Mouse (Mus musculus): ENCODE data around the gene Tubb4b.
"Not testable (repeated sequence)": the region's sequence is repeated elsewhere in the genome, so short reads cannot be mapped to it uniquely, and the experiment has no call there.

The Tubb4b gene

GRCm38 (mm10) chr2:25224492-25224765 is at the start of gene Tubb4b:
TSS of gene Tubb4b (minus strand) at chr2:25224702.
- DNase-seq (ENCODE audit: low spot score) = no peak

- no peak for DNase-seq (ENCODE audit: low spot score)
Observed at GRCm38 (mm10) chr2:25273010-25273409, 48.5 kb upstream of the Tubb4b start.

- no peak for DNase-seq (ENCODE audit: low spot score)
Observed at GRCm38 (mm10) chr2:25272515-25272914, 48.0 kb upstream of the Tubb4b start.

- DNase-seq (ENCODE audit: low spot score) = peak; percentile 94
Observed at GRCm38 (mm10) chr2:25271827-25272511, 47.5 kb upstream of the Tubb4b start, which contains the start of the genes Ssna1 and Anapc2. TSS of gene Ssna1 (minus strand) at chr2:25272438. TSS of gene Anapc2 (plus strand) at chr2:25272478.

- DNase-seq (ENCODE audit: low spot score) = no peak
Observed at GRCm38 (mm10) chr2:25267746-25268309, 43.3 kb upstream of the Tubb4b start.

GRCm38 (mm10) chr2:25267241-25267640 is 42.7 kb upstream of the Tubb4b start:
- DNase-seq (ENCODE audit: low spot score) = no peak

- no peak for DNase-seq (ENCODE audit: low spot score)
Observed at GRCm38 (mm10) chr2:25266720-25267119, 42.2 kb upstream of the Tubb4b start.

- DNase-seq (ENCODE audit: low spot score) = no peak
Observed at GRCm38 (mm10) chr2:25265897-25266656, 41.6 kb upstream of the Tubb4b start.

GRCm38 (mm10) chr2:25264851-25265250 is 40.3 kb upstream of the Tubb4b start:
- DNase-seq (ENCODE audit: low spot score) = no peak

- DNase-seq (ENCODE audit: low spot score) = no peak
Observed at GRCm38 (mm10) chr2:25264286-25264660, 39.8 kb upstream of the Tubb4b start.

GRCm38 (mm10) chr2:25263623-25264285 is 39.3 kb upstream of the Tubb4b start:
- no peak for DNase-seq (ENCODE audit: low spot score)

GRCm38 (mm10) chr2:25262795-25263622 is 38.5 kb upstream of the Tubb4b start:
- no peak for DNase-seq (ENCODE audit: low spot score)

- peak; percentile 82 for DNase-seq (ENCODE audit: low spot score)
Observed at GRCm38 (mm10) chr2:25262291-25262767, 37.8 kb upstream of the Tubb4b start, which contains the start of gene Tprn. TSS of gene Tprn (plus strand) at chr2:25262618.

- DNase-seq (ENCODE audit: low spot score) = no peak
Observed at GRCm38 (mm10) chr2:25261870-25262269, 37.4 kb upstream of the Tubb4b start.

- DNase-seq (ENCODE audit: low spot score) = no peak
Observed at GRCm38 (mm10) chr2:25258887-25259286, 34.4 kb upstream of the Tubb4b start.

GRCm38 (mm10) chr2:25257250-25257649 is 32.7 kb upstream of the Tubb4b start:
- DNase-seq (ENCODE audit: low spot score) = not testable (repeated sequence)

GRCm38 (mm10) chr2:25256443-25257109 is 32.1 kb upstream of the Tubb4b start:
- not testable (repeated sequence) for DNase-seq (ENCODE audit: low spot score)

GRCm38 (mm10) chr2:25255284-25255779 is 30.8 kb upstream of the Tubb4b start, which contains the start of gene Tmem203:
TSS of gene Tmem203 (plus strand) at chr2:25255439.
- DNase-seq (ENCODE audit: low spot score) = peak; percentile 70

- no peak for DNase-seq (ENCODE audit: low spot score)
Observed at GRCm38 (mm10) chr2:25252331-25252730, 27.8 kb upstream of the Tubb4b start.

GRCm38 (mm10) chr2:25246183-25247072 is 21.9 kb upstream of the Tubb4b start, which contains the start of gene AL732309.1:
TSS of gene AL732309.1 (minus strand) at chr2:25246863.
- DNase-seq (ENCODE audit: low spot score) = no peak

Measured in ovary, postnatal 10 days (tissue).